8 mouse cellular contexts compared by ENCODE assay signal in genomic region chr19:33224181-33225001, GRCm38 (mm10).
DNase-seq lines count a peak whose midpoint lies in the region; ATAC-seq lines count a peak whose summit lies in the region.

No protein-coding gene starts in this region.

- H3K36me3 ChIP-seq in heart, embryonic 12.5 days, result no peaks in the 10 kb centered on the region
- H3K36me3 ChIP-seq in forebrain, embryonic 13.5 days (ENCODE audit: poor library complexity, severe bottlenecking), result no peaks in the 10 kb centered on the region
- H3K36me3 ChIP-seq in neural tube, embryonic 12.5 days, result no peaks in the 10 kb centered on the region

- DNase-seq in heart, adult 18-20 months, result peak; percentile 51 to 68
- DNase-seq in kidney, adult 18-20 months, result peak; percentile 49
- peak; percentile 82 to 96 for DNase-seq in left cerebral cortex, postnatal 25 days (ENCODE audit: low spot score in 2 of 2)
- peak; percentile 69 for DNase-seq in thymus, postnatal 25 days

- H3K9ac ChIP-seq in heart, embryonic 12.5 days, result no peak overlapping the region
- H3K9ac ChIP-seq in forebrain, embryonic 13.5 days, result no peak overlapping the region
- H3K9ac ChIP-seq in neural tube, embryonic 12.5 days, result no peak overlapping the region

- H3K27me3 ChIP-seq in heart, embryonic 12.5 days (replicated peaks), result no peaks in the 10 kb centered on the region
- no peaks in the 10 kb centered on the region for H3K27me3 ChIP-seq in forebrain, embryonic 13.5 days
- no peaks in the 10 kb centered on the region for H3K27me3 ChIP-seq in neural tube, embryonic 12.5 days (replicated peaks)

- 52% methylated on average over 8 of the region's 8 CpGs for WGBS in heart, embryonic 12.5 days
- 41% methylated on average over 8 of the region's 8 CpGs for WGBS in forebrain, embryonic 13.5 days
- WGBS in neural tube, embryonic 12.5 days, result 69% methylated on average over 8 of the region's 8 CpGs

- no peak overlapping the region for H3K4me2 ChIP-seq in heart, embryonic 12.5 days
- H3K4me2 ChIP-seq in forebrain, embryonic 13.5 days, result peak overlapping the region; percentile 22; the same call in 1 of the 2 replicates
- no peak overlapping the region for H3K4me2 ChIP-seq in neural tube, embryonic 12.5 days (replicated peaks)

- intact Hi-C loops in left cerebral cortex, postnatal 25 days (cut with DNase I), result loop anchor here (2.0 to 10.0 kb wide), 3 partner anchors 112 to 720 kb away; partner anchors contain the start of gene Pten

- no peak overlapping the region for H3K4me3 ChIP-seq in heart, embryonic 12.5 days
- H3K4me3 ChIP-seq in forebrain, embryonic 13.5 days, result no peak overlapping the region
- no peak overlapping the region for H3K4me3 ChIP-seq in neural tube, embryonic 12.5 days

- H3K27ac ChIP-seq in heart, embryonic 12.5 days (ENCODE audit: poor library complexity, severe bottlenecking), result no peak overlapping the region
- H3K27ac ChIP-seq in forebrain, embryonic 13.5 days, result no peak overlapping the region
- H3K27ac ChIP-seq in neural tube, embryonic 12.5 days, result no peak overlapping the region

- no peaks in the 10 kb centered on the region for H3K9me3 ChIP-seq in heart, embryonic 12.5 days (replicated peaks)
- H3K9me3 ChIP-seq in forebrain, embryonic 13.5 days (replicated peaks), result no peaks in the 10 kb centered on the region
- H3K9me3 ChIP-seq in neural tube, embryonic 12.5 days, result no peaks in the 10 kb centered on the region

- H3K4me1 ChIP-seq in heart, embryonic 12.5 days (replicated peaks), result no peaks in the 10 kb centered on the region
- H3K4me1 ChIP-seq in forebrain, embryonic 13.5 days, result peaks cover 14% of the 10 kb centered on the region
- no peaks in the 10 kb centered on the region for H3K4me1 ChIP-seq in neural tube, embryonic 12.5 days

- ATAC-seq in heart, embryonic 12.5 days (ENCODE audit: insufficient number of reproducible peaks, low FRiP score), result no peak
- peak; percentile 97 for ATAC-seq in cerebellum, adult (ENCODE audit: insufficient number of reproducible peaks, low FRiP score, low TSS enrichment)
- ATAC-seq in forebrain, embryonic 13.5 days, result peak; percentile 88
- ATAC-seq in neural tube, embryonic 12.5 days (ENCODE audit: low FRiP score, low read depth), result peak; percentile 48
